Mouse (Mus musculus) thymus, postnatal 14 days (tissue): ENCODE results near the gene Psma6.

Experiments used
- DNase-seq: peaks from one replicate; pipeline ENCODE4 v3.0.0; 2021

Gene Psma6

DNA sequence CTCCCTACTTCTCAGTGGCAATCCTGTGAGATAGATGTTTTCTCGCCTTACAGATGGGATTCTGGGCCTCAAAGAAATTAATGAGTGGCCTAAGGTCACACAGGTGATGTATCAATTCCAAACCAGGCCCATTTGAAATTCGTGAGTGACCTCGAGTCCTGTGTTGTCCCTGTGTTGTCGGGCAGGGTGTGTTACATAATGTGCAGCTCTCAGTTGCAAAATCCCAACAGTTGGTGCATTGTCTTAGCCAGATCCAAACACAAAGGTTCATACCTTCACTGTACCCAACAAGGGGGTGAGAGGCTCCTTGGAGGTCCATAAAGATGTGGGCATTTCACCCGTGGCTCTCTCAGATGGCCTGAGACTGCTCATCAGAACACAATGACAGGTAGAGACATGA lies 56.4 kb downstream of the Psma6 start:
- DNase-seq: no peak

DNA sequence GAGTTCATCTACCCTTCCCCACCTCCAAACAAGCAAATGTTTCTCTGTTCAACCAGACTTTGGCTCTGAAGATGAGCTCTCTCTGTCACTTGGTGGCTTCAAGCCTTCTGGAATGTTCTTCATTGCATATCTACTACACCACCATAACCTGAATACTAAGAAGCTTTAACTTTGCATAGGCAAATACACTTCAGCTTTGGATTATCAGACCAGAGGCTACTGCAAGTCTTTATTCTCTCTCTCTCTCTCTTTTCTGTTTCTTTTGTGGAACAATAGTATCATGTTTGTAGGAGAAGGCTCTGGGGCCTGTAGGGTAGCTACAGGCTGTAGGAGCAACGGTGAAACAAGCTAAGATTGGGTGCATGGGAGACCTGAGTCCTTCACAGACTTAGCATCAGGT lies 58.2 kb downstream of the Psma6 start:
- no peak for DNase-seq

DNA sequence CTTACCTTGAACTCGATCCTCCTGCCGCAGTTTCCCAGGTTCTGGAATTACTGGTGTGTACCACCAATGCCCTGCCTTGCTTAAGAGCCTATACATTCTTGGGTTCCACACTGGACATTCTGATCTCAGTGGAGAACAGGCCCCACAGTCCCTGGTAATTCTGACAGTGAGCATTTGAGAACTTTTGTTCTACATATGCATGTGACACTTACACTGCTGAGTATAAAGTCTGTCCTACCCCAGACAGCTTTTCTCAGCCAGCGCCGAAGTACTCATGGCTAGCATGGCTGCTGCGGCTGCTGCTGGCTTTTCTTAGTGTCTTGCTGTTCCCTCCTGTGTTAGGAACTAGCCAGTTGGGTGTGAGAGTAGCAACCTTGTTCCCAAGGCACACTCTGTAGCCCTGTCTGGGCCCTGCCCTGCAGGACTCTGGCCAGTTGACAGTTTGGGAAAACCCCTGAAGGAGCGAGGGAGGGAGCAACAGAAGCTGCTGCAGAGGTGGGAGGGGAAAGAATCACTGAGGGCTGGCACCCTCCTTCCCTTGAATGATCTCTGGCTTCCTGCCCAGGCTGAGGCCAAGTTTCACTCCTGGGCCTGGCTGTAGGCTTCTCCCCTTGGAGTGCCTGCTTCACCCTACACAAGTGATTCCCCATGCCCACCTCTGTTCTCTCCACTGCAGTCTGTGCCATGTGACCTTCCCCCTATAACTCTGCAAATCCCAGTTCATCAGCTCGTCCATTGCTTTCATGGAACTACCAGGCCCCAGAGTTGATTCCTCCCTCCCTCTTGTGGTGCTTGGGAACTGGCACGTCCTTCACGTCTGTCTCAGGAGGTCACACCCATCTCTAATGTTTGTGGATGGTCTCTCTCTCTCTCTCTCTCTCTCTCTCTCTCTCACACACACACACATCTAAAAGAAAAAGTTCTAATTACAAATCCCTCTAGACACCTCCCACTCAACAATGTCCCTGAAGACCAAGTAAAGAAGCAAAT lies 59.1 kb downstream of the Psma6 start:
- peak; percentile 68 for DNase-seq

DNA sequence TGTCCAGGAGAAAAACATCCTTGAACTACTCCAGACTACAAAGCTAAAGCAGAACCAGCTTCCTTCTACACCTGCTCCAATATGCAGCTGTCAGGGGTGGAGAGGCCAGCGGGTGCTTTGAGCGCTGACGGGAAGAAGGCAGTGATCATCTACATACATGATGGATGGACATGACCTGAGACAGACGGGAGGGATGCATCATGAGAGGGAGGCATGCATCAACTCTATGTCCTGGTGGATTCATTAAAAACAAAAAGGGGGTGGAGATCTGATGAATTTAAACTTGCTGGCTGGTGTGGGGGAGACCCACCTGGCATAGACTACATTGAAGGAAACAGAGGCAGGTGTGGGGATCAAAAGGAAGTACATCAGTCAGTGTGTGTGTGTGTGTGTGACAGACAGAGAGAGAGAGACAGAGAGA lies 60.0 kb downstream of the Psma6 start:
- DNase-seq: peak; percentile 77

DNA sequence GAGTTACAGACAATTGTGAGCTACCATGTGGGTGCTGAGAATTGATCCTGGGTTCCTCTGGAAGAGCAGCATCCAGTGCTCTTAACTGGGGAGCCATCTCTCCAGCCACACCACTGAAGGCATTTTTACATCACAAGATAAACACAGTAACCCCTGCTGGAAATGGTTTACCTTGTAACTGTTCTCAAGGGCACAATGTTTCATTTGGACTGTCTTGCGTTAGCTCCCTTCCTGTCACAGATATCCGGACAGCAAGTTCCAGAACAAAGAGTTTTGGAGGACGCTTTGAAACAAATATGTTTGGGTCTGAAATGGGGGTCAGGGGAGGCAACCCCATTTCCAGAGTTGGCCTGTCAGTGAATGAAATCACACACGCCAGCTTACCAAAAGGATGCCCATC lies 61.6 kb downstream of the Psma6 start:
- DNase-seq: no peak

DNA sequence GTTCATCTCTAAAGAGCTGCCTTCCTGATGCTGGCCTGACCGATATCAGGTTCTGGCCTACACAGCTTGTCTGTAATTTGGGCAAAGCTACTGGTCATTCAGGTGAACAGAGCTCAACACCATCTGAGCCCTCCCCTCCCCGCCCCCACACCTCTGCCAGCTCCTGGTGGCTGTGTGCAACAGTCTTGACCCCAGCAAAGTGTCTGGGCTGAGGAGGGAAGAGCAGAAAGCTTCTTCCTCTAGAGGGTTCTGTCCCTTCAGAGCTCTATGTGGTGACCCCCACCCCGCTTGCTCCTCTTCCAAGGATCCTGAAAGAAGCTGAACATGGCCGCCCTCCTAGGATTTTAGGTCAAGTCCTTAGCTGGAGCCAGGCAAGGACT lies 62.3 kb downstream of the Psma6 start:
- peak; percentile 42 for DNase-seq

DNA sequence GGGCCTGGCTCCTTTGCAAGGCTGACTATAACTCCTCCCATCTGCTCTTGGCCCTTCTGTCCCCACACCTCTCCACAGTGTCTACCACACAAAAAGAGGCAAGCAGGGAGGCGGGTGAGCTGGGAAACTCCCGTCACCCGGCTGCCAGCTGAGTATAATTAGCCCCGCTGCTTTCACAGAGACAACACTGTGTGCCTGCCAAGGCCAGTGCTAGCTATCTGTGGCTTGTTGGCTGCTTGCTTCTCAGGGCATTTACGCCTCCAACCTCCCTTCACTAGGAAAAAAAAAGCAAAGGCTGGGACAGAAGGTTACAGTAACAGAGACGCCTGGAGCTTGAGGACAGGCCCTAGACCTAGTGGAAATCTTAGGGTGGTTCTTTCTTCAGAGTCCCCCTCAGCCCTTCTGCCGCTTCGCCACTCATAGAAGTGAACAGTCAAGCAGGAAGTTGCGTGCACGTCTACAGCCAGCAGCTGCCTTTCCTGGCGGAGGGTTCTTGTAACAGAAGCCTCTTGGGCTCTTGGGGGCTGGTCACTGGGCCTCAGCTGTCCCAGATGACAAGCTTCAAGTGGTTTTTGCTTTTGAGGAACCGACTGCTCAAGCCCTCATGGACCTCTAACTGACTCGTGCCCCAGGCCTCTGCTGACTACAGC lies 62.8 kb downstream of the Psma6 start:
- DNase-seq: peak; percentile 82

DNA sequence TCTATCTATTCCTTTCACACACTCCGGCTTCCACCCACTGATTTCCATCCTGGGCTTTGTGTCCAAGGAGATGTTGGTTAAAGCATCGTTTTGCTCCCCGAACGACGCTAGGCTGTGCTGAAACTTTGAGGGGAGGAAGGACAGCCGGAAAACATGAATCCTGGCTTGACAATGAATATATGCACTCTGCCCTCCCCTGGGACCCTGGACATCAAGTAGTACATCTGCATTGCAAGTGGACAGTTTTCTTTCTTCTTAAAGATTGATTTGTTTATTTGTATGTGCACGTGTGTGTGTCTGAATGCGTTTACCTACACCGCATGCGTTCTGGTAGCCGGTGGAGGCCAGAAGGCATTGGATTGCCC lies 63.4 kb downstream of the Psma6 start:
- DNase-seq: no peak

DNA sequence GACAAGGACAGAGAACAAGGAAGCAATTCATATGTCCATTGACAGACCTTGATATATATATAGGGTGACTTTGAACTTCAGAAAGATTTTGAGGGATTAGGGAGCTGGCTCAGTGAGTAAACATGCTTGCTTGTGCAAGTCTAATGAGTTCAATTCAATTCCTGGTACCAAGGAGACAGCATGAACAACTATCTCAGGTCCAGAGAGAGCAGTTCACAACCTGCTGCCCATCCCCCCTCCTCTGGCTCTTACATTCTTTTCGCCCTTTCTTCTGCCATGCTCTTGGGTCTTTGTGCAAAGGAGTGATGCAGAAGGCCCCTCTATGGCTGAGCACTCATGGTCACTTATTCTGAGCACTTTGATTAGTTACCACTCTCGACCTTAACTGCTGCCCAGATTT lies 64.4 kb downstream of the Psma6 start:
- no peak for DNase-seq

DNA sequence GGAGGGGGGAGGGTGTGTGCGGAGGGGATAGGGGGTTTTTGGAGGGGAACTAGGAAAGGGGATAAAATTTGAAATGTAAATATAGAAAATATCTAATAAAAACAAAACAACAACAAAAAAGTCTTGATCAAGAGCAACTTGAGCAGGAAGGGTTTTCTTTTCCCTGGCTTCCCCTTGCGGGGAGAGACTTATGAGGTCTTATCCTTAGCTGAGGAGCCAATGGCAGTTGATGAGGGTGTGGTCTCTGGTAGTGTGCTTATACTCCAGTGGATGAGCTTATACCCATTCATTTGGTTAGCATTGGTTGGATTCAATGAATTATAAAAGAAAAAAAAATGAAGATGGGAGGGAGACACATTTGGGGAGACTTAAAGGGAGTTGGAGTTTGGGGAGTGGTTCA lies 65.0 kb downstream of the Psma6 start:
- DNase-seq: no peak

DNA sequence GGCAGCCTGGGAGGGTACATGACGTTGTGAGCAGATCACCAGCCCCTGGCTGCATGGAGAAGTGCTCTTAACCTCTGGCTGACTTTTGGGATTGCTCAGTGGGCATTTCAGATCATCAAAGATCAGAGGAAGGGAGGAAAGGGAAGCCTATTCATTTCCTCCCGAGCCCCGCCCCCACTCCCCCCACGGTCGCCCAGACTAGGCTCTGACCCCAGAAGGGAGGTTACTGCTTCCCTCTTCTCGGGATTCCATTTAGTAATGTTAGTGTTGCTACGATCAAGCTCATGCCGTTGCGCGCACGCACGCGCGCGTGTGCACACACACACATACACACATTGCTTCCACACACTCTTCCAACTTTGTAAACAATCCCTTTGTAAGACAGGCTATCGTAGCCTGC lies 66.4 kb downstream of the Psma6 start:
- DNase-seq: no peak

DNA sequence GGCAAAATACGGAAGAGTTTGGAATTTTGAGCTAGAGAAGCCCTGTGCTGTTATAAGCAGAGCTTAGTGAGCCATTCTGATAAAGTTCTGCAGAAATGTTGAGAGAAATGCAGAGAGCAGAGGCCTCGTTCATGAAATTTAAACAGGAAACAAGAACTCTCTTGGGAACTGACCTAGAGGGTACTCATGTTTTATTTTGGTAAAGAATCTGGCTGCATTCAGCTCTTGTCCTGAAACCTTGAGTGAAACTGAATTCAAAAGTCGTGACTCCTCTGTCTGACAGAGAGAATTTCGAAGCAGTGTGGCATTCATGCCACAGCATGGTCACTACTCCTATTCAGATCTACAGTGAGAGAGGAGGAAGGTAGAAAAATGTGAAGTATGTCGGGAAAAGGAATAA lies 68.8 kb downstream of the Psma6 start:
- DNase-seq: no peak

DNA sequence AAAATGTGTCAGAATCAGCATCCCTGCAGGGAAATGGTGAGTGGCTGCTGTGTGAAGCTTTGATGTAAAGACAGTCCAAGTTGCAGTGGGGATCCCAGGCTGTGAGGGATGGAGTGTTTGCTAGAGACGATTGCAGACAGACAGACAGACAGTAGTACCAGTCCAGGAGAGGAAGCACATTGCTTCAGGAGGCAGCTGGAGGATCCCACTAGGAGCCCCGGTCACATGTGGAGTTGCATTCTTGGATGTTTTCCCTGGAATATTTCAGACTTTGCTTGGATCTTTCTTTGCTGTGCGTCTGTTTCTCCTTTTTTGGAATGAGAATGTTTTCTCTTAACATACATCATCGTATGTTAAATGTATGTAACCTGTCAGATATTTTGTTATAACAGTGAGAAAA lies 69.9 kb downstream of the Psma6 start:
- DNase-seq: no peak

DNA sequence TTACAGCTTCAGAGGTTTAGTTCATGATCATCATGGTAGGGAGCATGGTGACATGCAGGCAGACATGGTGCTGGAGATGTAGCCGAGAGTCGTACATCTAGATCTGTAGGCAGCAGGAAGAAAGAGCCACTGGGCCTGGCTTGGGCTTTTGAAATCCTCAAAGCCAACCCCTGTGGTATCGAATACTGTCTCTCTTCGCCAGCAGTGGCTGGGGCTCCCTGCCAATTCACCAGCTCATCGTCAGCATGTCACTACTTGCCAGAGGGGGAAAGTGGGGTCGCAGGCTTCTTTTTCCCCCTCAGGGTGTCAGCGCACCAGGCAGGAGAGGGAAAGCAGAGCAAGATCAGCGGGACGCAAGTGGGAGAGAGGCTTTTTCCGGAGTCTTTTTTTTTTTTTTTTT lies 71.2 kb downstream of the Psma6 start:
- DNase-seq: no peak

DNA sequence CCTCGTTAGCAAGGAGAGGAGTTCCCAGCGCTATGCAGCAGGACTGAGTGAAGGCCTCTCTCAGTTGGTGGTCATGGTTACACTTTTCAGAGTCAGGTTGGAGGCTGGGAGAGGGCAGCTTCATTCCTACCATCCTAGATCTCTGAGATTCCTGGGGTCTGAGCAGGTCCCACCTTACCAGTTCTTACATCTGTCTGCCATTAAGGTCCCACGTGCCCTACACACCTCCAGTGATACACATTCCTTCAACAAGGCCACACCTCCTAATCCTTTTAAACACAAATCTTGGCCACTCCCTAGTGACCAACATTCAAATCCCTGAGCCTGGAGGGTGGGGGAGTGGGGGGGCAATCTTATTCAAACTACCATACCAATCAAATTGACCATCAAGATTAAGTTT lies 72.1 kb downstream of the Psma6 start:
- DNase-seq: no peak

DNA sequence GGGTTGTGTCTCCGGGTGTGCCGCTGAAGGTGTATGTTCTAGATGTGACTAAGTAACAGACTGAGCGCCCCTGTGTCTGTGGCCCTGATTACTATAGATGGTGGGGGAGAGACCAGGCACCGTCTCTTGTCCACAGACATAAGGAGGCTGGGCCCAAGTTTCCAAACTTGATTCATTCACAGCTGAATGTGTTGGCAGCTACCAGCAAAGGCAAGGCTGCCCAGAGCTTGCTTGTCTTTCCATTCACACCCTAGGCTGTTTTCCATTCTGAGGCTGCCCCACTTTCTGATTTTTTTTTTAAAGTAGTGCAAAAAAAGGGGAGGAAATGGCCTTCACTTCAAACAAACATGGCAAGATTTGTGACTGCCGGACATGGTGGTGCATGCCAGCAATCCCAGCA lies 72.9 kb downstream of the Psma6 start:
- no peak for DNase-seq

DNA sequence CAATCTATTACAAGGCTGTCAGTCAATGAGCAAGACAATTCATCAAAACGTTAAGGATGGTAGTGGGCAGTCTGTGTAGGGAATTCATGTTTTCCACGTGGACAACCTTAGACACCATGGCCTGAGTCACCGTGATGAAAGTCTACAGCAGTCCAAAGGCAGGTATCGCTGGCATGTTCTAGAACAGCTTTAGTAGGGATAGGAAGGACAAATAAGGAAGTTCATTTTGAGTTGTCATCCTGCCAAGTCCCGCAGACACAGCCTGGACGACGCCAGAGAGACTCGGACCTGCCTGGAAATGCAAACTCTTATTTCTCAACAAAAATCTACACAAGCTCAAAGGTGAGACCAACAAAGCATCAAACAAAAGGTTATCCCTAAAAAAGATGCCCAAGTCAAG lies 75.7 kb downstream of the Psma6 start:
- DNase-seq: no peak

DNA sequence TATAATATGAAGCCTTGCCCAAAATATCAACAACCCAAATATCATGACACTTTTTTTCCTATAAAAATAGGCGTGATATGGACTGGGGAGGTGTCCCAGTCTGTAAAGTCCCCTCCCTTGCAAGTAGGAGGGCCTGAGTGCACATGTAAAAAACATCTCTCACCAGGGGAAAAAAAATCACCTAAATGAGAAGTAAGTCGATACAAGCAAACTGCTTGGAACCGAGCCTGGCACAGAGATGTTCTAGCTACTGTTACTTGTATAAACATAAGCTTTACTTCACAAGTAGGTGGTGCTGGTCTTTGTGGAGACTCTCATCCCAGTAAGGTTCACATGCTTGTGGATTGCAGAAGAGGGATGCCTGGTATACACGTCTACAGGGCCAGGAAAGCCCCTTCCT lies 76.9 kb downstream of the Psma6 start:
- no peak for DNase-seq

DNA sequence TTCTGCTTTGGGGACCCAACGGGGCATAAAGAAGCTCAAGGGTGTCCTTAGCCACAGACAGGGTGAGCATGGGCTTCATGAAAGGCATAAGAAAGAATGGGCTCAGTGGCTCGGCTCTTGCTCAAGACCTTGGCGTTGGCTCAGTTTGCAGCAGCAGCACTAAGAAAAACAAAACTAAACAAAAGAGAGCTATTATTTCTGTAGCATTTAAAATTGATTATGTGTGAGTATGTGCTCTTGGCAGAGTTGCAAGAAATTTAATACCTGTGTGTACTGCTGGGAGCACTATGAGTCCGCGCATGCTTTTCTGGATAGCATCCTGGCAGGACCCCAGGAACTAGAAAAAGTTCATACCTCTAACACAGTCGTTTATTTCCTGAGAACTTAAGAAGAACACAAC lies 77.7 kb downstream of the Psma6 start:
- DNase-seq: no peak

DNA sequence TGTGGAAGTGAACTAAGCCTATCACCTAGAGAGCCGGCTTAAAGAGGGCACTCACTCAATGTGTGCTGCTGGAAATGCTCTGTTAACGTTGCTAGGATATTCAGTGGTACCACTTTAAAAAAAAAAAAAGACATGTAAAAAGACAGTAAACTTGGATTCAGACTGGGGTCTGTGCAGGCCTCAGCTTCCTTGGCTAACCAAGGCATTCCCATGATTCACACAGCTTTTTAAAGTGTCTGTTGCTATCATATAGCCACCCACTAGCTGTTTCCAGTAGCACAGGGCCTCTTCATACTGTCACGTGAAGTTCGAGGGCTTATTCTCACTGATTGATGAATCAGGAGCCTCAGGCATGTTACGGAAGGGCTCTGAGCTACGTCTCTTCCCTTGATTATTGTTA lies 78.4 kb downstream of the Psma6 start:
- no peak for DNase-seq

DNA sequence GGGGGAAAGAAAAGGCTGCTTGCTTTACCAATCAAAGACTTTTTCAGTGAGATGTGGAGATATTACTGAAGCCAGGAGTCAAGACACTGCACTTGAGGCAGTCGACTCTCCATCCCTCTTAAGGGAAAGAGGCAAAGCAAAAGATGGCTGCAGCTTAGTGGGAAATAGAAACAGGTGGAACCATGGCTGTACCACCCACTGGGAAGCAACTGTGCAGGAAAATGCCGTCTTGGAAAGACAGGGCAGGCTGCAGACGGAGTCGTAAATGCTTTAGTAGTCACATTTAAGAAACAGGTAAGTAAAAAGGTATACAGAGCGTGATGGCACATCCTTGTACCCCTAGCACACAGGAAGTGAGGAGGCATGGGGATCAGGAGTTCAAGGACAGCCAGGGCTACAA lies 79.1 kb downstream of the Psma6 start:
- DNase-seq: no peak

DNA sequence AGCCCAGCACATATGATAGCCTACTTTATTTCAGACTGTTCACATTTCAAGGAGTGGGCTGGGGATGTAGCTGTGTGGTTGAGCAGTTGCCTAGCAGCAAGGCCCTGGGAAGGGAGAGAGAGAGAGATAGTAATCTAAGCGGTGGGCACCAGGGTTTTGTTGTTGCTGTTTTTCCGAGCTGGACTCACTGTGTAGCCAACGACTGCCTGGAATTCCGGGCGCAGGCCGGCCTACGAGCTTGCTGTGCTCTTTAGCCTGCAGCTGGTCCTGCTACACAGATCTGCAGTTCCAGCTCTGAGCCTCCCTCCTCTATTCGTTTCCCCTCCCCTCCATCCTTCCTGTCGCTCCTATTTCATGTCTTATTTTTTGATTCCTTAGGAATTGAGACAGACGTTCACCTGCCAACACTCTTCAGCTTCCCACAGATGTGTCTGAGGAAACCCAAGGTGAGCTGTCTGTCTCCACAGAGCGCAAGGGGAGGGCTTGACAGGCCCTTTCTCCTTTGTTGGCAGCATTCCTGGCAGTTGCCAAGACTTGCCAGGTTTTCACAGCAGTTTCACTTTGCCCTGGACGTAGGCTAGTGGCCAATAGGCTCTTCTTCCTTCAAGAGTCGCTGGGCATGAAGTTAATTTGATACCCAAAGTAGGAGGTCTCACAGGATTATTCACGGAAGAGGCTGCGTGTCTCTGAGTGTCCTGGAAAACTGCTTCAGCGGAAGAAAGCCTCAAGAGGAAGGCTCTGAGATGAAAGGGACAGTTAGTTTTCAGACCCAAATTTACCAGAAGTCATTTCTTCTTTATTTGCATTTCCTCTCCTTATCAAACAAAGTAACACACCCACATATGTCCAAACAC lies 80.2 kb downstream of the Psma6 start:
- DNase-seq: peak; percentile 51

DNA sequence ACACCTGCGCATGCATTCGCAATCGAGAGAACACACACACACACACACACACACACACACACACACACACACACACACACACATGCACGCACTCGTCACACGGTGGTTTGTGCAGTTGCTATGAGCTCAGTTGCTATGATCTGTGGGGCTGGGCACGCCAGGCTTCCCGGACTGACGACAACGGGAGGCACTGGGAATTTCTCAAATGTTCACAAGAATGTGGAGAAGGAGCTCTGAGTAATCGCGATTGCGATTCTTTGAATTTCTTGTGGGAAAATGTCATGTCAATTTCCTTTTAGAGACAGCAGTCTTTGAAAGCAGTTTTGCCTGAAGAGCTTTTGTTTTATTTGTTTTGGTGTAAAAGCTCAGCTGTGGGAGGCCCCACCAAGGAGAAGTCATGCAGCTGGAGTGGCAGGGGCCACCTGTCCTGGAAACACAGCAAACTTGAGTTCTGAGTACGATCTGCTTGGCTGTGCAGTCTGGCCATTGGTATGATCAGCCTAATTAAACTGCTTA lies 80.9 kb downstream of the Psma6 start:
- peak; percentile 77 for DNase-seq
